Mouse (Mus musculus) liver, embryonic 15.5 days (tissue): Measurements from ENCODE around the gene Dhx58. TPM values are rescaled to one million over a fixed set of nuclear protein-coding genes. Genes with fewer than 3 reads are reported as not detected.

Source experiments
- ATAC-seq: fragments of 200-750 bp; cut with Nextera tagmentation; 2 replicates; pipeline ENCODE4 v1.8.0; 2017; ENCODE audit warnings: moderate number of reproducible peaks, mild to moderate bottlenecking, moderate library complexity; ENCODE audit not compliant: insufficient read depth
- H3K27ac ChIP-seq: fragments of 300-500 bp; sonication (generic); replicated peaks from 2 replicates; pipeline ENCODE4 v1.5.1; 2015; ENCODE audit warnings: mild to moderate bottlenecking, inconsistent platforms
- H3K27me3 ChIP-seq: fragments of 300-500 bp; sonication (generic); 2 replicates; pipeline ENCODE4 v1.6.1; 2015; ENCODE audit warnings: mild to moderate bottlenecking, inconsistent platforms
- H3K36me3 ChIP-seq: fragments of 300-500 bp; sonication (generic); replicated peaks from 2 replicates; pipeline ENCODE4 v1.6.1; 2015; ENCODE audit warnings: moderate library complexity, mild to moderate bottlenecking, inconsistent platforms
- H3K4me1 ChIP-seq: fragments of 300-500 bp; sonication (generic); replicated peaks from 2 replicates; pipeline ENCODE4 v1.6.1; 2015; ENCODE audit warnings: inconsistent platforms
- H3K4me2 ChIP-seq: fragments of 300-500 bp; sonication (generic); 2 replicates; pipeline ENCODE4 v1.6.1; 2015; ENCODE audit warnings: moderate library complexity, mild to moderate bottlenecking, inconsistent platforms
- H3K4me3 ChIP-seq: fragments of 300-500 bp; sonication (generic); replicated peaks from 2 replicates; pipeline ENCODE4 v1.5.1; 2015; ENCODE audit warnings: mild to moderate bottlenecking, inconsistent platforms
- H3K9ac ChIP-seq: fragments of 300-500 bp; sonication (generic); 2 replicates; pipeline ENCODE4 v1.6.1; 2015; ENCODE audit warnings: moderate library complexity, mild to moderate bottlenecking, inconsistent platforms
- H3K9me3 ChIP-seq: fragments of 300-500 bp; sonication (generic); replicated peaks from 2 replicates; pipeline ENCODE4 v1.6.1; 2016; ENCODE audit warnings: inconsistent platforms
- whole genome bisulfite sequencing: fragments of 180-500 bp; shearing (Covaris S2); methylation state at CpG from one replicate; pipeline ENCODE4 v1.1.7; 2015; ENCODE audit warnings: mixed read lengths; ENCODE audit not compliant: insufficient replicate concordance; 5-methylcytosine and 5-hydroxymethylcytosine counted together
- polyA plus RNA-seq: library from polyadenylated mRNA; unstranded; fragments of >200 nt; fragmentation: Nextera tagmentation; extraction: Ambion mirVana; gene quantifications from 2 replicates; pipeline ENCODE4 v1.2.1, GENCODE M21; 2015

The Dhx58 gene
- polyA plus RNA-seq, 1 experiment from 2014 or later = 2.7 TPM

GRCm38 (mm10) chr11:100721776-100722492 is 17.9 kb upstream of the Dhx58 start:
- peaks cover 56% of the 10 kb centered on the region for H3K4me1 ChIP-seq
- ATAC-seq = no peak
- peaks cover 47% of the 10 kb centered on the region for H3K36me3 ChIP-seq

GRCm38 (mm10) chr11:100721254-100721653 is 17.2 kb upstream of the Dhx58 start:
- 22% methylated on average over 4 of the region's 4 CpGs for WGBS
- H3K27me3 ChIP-seq = no peaks in the 10 kb centered on the region
- H3K9me3 ChIP-seq = no peaks in the 10 kb centered on the region
- no peak for ATAC-seq
- H3K9ac ChIP-seq = no peak overlapping the region
- peak overlapping the region; percentile 40; the same call in 1 of the 2 replicates for H3K4me2 ChIP-seq
- no peak overlapping the region for H3K4me3 ChIP-seq
- H3K27ac ChIP-seq = peak overlapping the region; percentile 75
- H3K36me3 ChIP-seq = peaks cover 53% of the 10 kb centered on the region
- peaks cover 56% of the 10 kb centered on the region for H3K4me1 ChIP-seq

More at GRCm38 (mm10) chr11:100721776-100722492, 17.9 kb upstream of the Dhx58 start:
- Histone ChIP-seq H3K4me2 (peak overlapping the region; percentile 40), H3K4me3 (no peak overlapping the region), H3K27ac (peak overlapping the region; percentile 75), H3K27me3 (no peaks in the 10 kb centered on the region), H3K9ac (peak overlapping the region; percentile 45; the same call in 1 of the 2 replicates), H3K9me3 (no peaks in the 10 kb centered on the region)
- whole genome bisulfite sequencing = 17% methylated on average over 8 of the region's 8 CpGs

DNA sequence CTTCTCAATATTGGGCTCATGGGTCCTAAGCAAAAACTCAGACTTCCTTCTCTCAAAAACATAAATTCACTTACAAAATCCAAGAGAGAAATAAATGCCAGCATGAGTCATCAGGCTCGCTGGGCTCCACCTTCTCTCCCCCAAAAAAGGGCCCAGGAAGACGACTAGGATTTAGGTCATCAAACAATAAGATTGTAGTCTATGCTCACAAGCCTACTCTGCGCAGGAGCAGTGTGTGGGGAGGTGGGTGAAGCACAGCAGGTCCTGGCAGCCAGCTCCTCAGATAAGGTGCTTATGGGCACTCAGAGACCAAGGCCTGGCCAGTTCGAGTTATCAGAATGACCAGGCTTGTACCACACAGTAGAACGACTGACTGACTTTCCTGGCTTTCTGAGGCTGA is 16.3 kb upstream of the Dhx58 start:
- Histone ChIP-seq H3K9ac (no peak overlapping the region), H3K27ac (peak overlapping the region; percentile 45; the same call in 1 of the 2 replicates), H3K4me3 (no peak overlapping the region), H3K27me3 (no peaks in the 10 kb centered on the region), H3K4me1 (peaks cover 54% of the 10 kb centered on the region), H3K4me2 (no peak overlapping the region), H3K36me3 (peaks cover 59% of the 10 kb centered on the region), H3K9me3 (no peaks in the 10 kb centered on the region)
- ATAC-seq = no peak
- WGBS = 37% methylated on average over 5 of the region's 5 CpGs

GRCm38 (mm10) chr11:100719893-100720292 is 15.8 kb upstream of the Dhx58 start:
- H3K27ac ChIP-seq = peak overlapping the region; percentile 45; the same call in 1 of the 2 replicates
- H3K36me3 ChIP-seq = peaks cover 59% of the 10 kb centered on the region
- H3K9me3 ChIP-seq = no peaks in the 10 kb centered on the region
- H3K9ac ChIP-seq = no peak overlapping the region
- H3K4me1 ChIP-seq = peaks cover 52% of the 10 kb centered on the region
- WGBS = 83% methylated on average over 11 of the region's 11 CpGs
- no peaks in the 10 kb centered on the region for H3K27me3 ChIP-seq
- no peak for ATAC-seq
- H3K4me3 ChIP-seq = no peak overlapping the region
- H3K4me2 ChIP-seq = no peak overlapping the region

GRCm38 (mm10) chr11:100719312-100719711 is 15.2 kb upstream of the Dhx58 start:
- H3K4me3 ChIP-seq = no peak overlapping the region
- H3K36me3 ChIP-seq = peaks cover 61% of the 10 kb centered on the region
- H3K4me1 ChIP-seq = peaks cover 52% of the 10 kb centered on the region
- 81% methylated on average over 3 of the region's 3 CpGs for WGBS
- no peaks in the 10 kb centered on the region for H3K27me3 ChIP-seq
- H3K27ac ChIP-seq = 0 out of 2 replicates have a peak overlapping the region, but pooled peaks have one; percentile 45
- peak; percentile 25; the same call in 1 of the 2 replicates for ATAC-seq
- H3K9me3 ChIP-seq = no peaks in the 10 kb centered on the region
- no peak overlapping the region for H3K9ac ChIP-seq
- no peak overlapping the region for H3K4me2 ChIP-seq

- Histone ChIP-seq H3K4me2 (no peak overlapping the region), H3K4me3 (no peak overlapping the region), H3K9ac (no peak overlapping the region), H3K9me3 (no peaks in the 10 kb centered on the region), H3K27me3 (no peaks in the 10 kb centered on the region), H3K27ac (0 out of 2 replicates have a peak overlapping the region, but pooled peaks have one; percentile 0), H3K36me3 (peaks cover 61% of the 10 kb centered on the region), H3K4me1 (peaks cover 54% of the 10 kb centered on the region)
- WGBS = 90% methylated on average over 4 of the region's 4 CpGs
- ATAC-seq = no peak
Measured at GRCm38 (mm10) chr11:100718866-100719265, 14.8 kb upstream of the Dhx58 start.

DNA sequence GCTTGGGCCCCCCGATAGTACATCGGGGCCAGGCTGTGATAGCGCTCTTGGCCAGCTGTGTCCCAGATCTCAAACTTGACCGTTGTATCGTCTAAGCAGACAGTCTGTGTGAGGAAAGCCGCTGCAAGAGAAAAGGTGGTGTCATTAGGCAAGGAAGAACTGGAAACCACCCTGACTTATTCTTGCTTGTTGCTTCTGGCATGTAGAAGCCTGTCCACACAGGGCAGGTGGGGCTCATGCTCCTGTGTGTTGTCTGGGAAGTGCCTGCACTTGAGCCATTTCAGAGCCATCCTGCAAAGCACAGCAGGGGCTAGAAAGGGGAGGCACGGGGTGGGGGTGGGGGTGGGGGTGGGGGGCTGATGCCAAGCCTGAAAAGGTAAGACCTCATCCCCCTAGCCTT is 14.4 kb upstream of the Dhx58 start:
- WGBS = 90% methylated on average over 7 of the region's 7 CpGs
- Histone ChIP-seq H3K4me3 (no peak overlapping the region), H3K27ac (no peak overlapping the region), H3K4me1 (peaks cover 55% of the 10 kb centered on the region), H3K4me2 (no peak overlapping the region), H3K9ac (no peak overlapping the region), H3K36me3 (peaks cover 61% of the 10 kb centered on the region), H3K27me3 (no peaks in the 10 kb centered on the region), H3K9me3 (no peaks in the 10 kb centered on the region)
- ATAC-seq = no peak

DNA sequence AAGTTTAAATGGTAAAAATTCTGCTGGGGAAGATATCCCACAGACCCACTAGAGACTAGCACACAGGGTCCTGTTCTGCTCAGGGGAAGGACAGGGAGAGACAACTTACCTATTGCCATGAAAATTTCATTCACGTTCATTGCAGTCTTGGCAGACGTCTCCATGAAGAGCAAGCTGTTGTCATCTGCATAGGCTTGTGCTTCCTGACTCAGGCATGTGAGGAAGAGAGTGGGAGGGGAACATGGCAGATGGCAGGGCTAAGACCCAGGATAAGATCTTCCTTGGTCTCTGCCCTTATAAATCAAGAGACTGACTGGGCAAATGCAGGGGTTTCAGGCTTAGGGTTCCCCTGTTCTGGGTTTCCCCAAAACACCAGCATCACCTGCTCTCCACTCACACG is 12.6 kb upstream of the Dhx58 start:
- no peak for ATAC-seq
- no peak overlapping the region for H3K4me2 ChIP-seq
- H3K4me3 ChIP-seq = no peak overlapping the region
- 74% methylated on average over 3 of the region's 3 CpGs for WGBS
- H3K27me3 ChIP-seq = no peaks in the 10 kb centered on the region
- H3K9me3 ChIP-seq = no peaks in the 10 kb centered on the region
- H3K4me1 ChIP-seq = peaks cover 55% of the 10 kb centered on the region
- H3K27ac ChIP-seq = no peak overlapping the region
- peaks cover 61% of the 10 kb centered on the region for H3K36me3 ChIP-seq
- H3K9ac ChIP-seq = no peak overlapping the region

- peaks cover 59% of the 10 kb centered on the region for H3K36me3 ChIP-seq
- 90% methylated on average over 6 of the region's 6 CpGs for WGBS
Measured at GRCm38 (mm10) chr11:100714948-100715347, 10.9 kb upstream of the Dhx58 start.

GRCm38 (mm10) chr11:100714534-100714915 is 10.5 kb upstream of the Dhx58 start:
- peaks cover 55% of the 10 kb centered on the region for H3K36me3 ChIP-seq
- H3K9me3 ChIP-seq = no peaks in the 10 kb centered on the region
- peak overlapping the region; percentile 81 for H3K27ac ChIP-seq
- ATAC-seq = peak; percentile 47
- 40% methylated on average over 6 of the region's 6 CpGs for WGBS
- H3K4me1 ChIP-seq = peaks cover 43% of the 10 kb centered on the region
- H3K27me3 ChIP-seq = no peaks in the 10 kb centered on the region
- peak overlapping the region; percentile 52 for H3K4me3 ChIP-seq
- H3K4me2 ChIP-seq = peak overlapping the region; percentile 86
- H3K9ac ChIP-seq = peak overlapping the region; percentile 48; the same call in 1 of the 2 replicates

More at GRCm38 (mm10) chr11:100714948-100715347, 10.9 kb upstream of the Dhx58 start:
- no peak for ATAC-seq
- Histone ChIP-seq H3K27me3 (no peaks in the 10 kb centered on the region), H3K27ac (no peak overlapping the region; the same call in 1 of the 2 replicates), H3K4me1 (peaks cover 46% of the 10 kb centered on the region), H3K9ac (no peak overlapping the region), H3K4me2 (peak overlapping the region; percentile 86; the same call in 1 of the 2 replicates), H3K4me3 (no peak overlapping the region), H3K9me3 (no peaks in the 10 kb centered on the region)

- peaks cover 43% of the 10 kb centered on the region for H3K4me1 ChIP-seq
- no peaks in the 10 kb centered on the region for H3K9me3 ChIP-seq
- H3K4me2 ChIP-seq = peak within 1 kb of the TSS; percentile 96
- peak within 1 kb of the TSS; percentile 48 for H3K9ac ChIP-seq
- H3K4me3 ChIP-seq = peak within 1 kb of the TSS; percentile 81
- no peaks in the 10 kb centered on the region for H3K27me3 ChIP-seq
- peak; percentile 46 for ATAC-seq
- H3K36me3 ChIP-seq = peaks cover 55% of the 10 kb centered on the region
- 2% methylated on average over 38 of the region's 38 CpGs for WGBS
- peak within 1 kb of the TSS; percentile 81 for H3K27ac ChIP-seq
Measured at GRCm38 (mm10) chr11:100713735-100714533, 9.9 kb upstream of the Dhx58 start, which contains the start of gene Hspb9. TSS of gene Hspb9 (plus strand) at chr11:100713850.
